Mouse (Mus musculus) limb, embryonic 11.5 days (tissue): ENCODE results near the gene Ankrd52. TPM values are rescaled to one million over a fixed set of nuclear protein-coding genes. Genes with fewer than 3 reads are reported as not detected.

ENCODE experiments used
- ATAC-seq: fragments of 200-750 bp; cut with Nextera tagmentation; 2 replicates; pipeline ENCODE4 v1.8.0; 2017; ENCODE audit warnings: low read depth; ENCODE audit not compliant: insufficient number of reproducible peaks, low FRiP score, low TSS enrichment
- DNase-seq: peaks from one replicate; pipeline ENCODE4 v3.0.0-alpha.2; 2015; ENCODE audit warnings: low spot score
- H3K27ac ChIP-seq: fragments of 300-500 bp; sonication (generic); replicated peaks from 2 replicates; pipeline ENCODE4 v1.5.1; 2014; ENCODE audit warnings: low read depth, mild to moderate bottlenecking, low read length
- H3K27me3 ChIP-seq: fragments of 300-500 bp; sonication (generic); 2 replicates; pipeline ENCODE4 v1.6.1; 2014; ENCODE audit warnings: mild to moderate bottlenecking, low read length, mixed read lengths; ENCODE audit not compliant: control insufficient read depth, insufficient read depth
- H3K36me3 ChIP-seq: fragments of 300-500 bp; sonication (generic); 2 replicates; pipeline ENCODE4 v1.6.1; 2014; ENCODE audit warnings: mild to moderate bottlenecking, low read length, moderate library complexity, mixed read lengths; ENCODE audit not compliant: control insufficient read depth, insufficient read depth
- H3K4me1 ChIP-seq: fragments of 300-500 bp; sonication (generic); 2 replicates; pipeline ENCODE4 v1.6.1; 2014; ENCODE audit warnings: low read length, mixed read lengths; ENCODE audit not compliant: control insufficient read depth, insufficient read depth
- H3K4me2 ChIP-seq: fragments of 300-500 bp; sonication (generic); 2 replicates; pipeline ENCODE4 v1.6.1; 2014; ENCODE audit warnings: low read depth, mild to moderate bottlenecking, moderate library complexity; ENCODE audit not compliant: severe bottlenecking
- H3K4me3 ChIP-seq: fragments of 300-500 bp; sonication (generic); 2 replicates; pipeline ENCODE4 v1.5.1; 2014; ENCODE audit warnings: low read depth, low read length
- H3K9ac ChIP-seq: fragments of 300-500 bp; sonication (generic); 2 replicates; pipeline ENCODE4 v1.6.1; 2014; ENCODE audit warnings: mild to moderate bottlenecking, low read length
- H3K9me3 ChIP-seq: fragments of 300-500 bp; sonication (generic); 2 replicates; pipeline ENCODE4 v1.6.1; 2016; ENCODE audit warnings: low read length; ENCODE audit not compliant: control insufficient read depth
- WGBS: fragments of 180-500 bp; shearing (Covaris S2); extraction: QIAGEN DNeasy Blood & Tissue Kit; methylation state at CpG from one replicate; pipeline ENCODE4 v1.1.7; 2014; 5-methylcytosine and 5-hydroxymethylcytosine counted together
- polyA plus RNA-seq: library from polyadenylated mRNA; unstranded; fragments of >200 nt; fragmentation: Nextera tagmentation; extraction: Ambion mirVana; gene quantifications from 2 replicates; pipeline ENCODE4 v1.2.1, GENCODE M21; 2014

The Ankrd52 gene
- polyA plus RNA-seq, 1 experiment from 2014 or later: 12.0 TPM

DNA sequence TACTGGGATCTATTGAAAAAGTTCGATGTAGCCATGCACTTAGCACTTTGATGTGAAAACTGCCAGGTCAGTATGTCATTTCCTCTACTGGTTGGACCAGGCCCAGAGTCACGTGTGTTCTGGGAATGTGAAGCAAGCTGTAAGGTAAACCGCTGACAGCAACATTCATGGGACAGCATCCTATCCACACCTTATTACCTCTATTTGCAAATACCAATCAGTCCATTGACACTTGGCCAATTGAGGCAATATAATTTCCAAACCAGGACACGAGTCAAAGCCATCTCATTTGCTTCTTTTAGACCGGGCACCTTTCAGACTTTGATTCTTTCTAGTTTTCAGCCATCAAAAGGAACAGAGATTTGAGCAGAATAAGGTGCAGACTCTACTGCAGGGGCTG, 52.1 kb downstream of the Ankrd52 start:
- Histone ChIP-seq H3K9ac (no peak overlapping the region), H3K4me1 (no peaks in the 10 kb centered on the region), H3K27ac (no peak overlapping the region), H3K36me3 (peaks cover 10% of the 10 kb centered on the region; the same call in 1 of the 2 replicates), H3K4me2 (no peak overlapping the region), H3K4me3 (no peak overlapping the region), H3K9me3 (no peaks in the 10 kb centered on the region), H3K27me3 (no peaks in the 10 kb centered on the region)
- no peak for ATAC-seq
- WGBS: 95% methylated on average over 5 of the region's 5 CpGs
- DNase-seq: no peak

DNA sequence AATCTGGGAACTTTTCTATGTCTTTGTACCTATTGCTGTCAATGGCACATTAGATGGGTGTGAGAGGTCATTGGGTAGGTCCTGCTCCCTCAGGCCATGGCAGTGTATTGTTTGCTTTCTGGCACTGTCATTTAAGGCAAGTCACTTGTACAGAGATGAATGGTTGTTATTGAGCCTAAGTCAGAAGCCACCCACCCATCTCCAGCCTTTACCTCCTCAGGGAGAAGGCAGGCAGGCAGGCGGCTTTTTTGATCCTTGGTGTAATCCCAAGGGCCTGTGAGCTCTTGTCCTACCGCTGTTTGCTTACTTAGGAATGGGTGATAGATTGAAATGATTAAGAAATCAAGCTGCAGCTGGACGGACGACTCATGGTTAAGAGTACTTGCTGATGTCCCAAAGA, 52.5 kb downstream of the Ankrd52 start:
- H3K9me3 ChIP-seq: no peaks in the 10 kb centered on the region
- H3K4me1 ChIP-seq: no peaks in the 10 kb centered on the region
- no peak overlapping the region for H3K4me3 ChIP-seq
- 92% methylated on average over 4 of the region's 4 CpGs for WGBS
- no peak for DNase-seq
- H3K27me3 ChIP-seq: no peaks in the 10 kb centered on the region
- no peak overlapping the region for H3K9ac ChIP-seq
- no peak overlapping the region for H3K4me2 ChIP-seq
- no peak for ATAC-seq
- peaks cover 10% of the 10 kb centered on the region; the same call in 1 of the 2 replicates for H3K36me3 ChIP-seq
- no peak overlapping the region for H3K27ac ChIP-seq

DNA sequence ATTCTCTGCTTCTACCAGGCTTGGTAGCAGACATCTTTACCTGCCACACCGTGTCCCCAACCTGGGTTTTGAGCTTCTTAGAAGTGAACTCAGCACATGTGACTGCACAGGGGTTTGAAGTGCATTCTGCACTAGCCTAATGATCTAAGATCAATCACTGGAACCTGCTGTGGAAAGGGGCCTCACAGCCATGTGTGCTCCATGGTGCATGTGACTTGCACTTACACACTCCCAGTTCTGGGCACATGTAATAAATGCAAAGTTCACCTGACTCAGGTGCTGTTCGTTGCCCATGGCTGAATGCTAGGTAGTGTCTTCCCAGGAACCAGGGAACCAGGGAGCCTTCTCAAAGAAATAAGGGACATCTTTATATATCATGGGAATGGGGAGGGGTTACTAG, 56.5 kb downstream of the Ankrd52 start:
- Histone ChIP-seq H3K9ac (no peak overlapping the region), H3K4me3 (no peak overlapping the region), H3K9me3 (no peaks in the 10 kb centered on the region), H3K4me2 (no peak overlapping the region), H3K4me1 (no peaks in the 10 kb centered on the region), H3K36me3 (peaks cover 21% of the 10 kb centered on the region), H3K27me3 (no peaks in the 10 kb centered on the region), H3K27ac (no peak overlapping the region)
- DNase-seq (no peak), ATAC-seq (no peak)
- WGBS: 98% methylated on average over 2 of the region's 2 CpGs

DNA sequence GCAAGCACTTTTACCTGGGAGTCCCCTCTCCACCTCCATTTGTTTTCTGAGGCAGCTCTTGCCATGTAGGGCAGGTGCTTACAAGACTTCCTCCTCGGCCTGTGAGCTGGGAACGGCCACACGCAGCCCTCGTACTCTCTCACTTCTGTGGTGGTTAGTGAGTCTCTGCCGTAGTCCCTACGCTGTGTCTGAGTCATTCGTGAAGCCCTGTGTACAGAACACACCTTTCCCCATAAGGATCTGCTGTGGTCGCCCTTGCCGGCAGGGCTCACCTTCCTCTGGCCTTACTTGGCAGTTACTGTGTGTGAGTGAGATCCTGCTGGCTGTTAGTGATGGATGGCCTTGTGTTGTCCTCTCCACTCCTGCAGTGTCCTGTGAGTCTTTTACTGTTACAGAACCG, 57.8 kb downstream of the Ankrd52 start:
- Histone ChIP-seq H3K9ac (no peak overlapping the region), H3K9me3 (no peaks in the 10 kb centered on the region), H3K4me3 (no peak overlapping the region), H3K27me3 (no peaks in the 10 kb centered on the region), H3K4me1 (no peaks in the 10 kb centered on the region), H3K4me2 (no peak overlapping the region), H3K27ac (no peak overlapping the region), H3K36me3 (peaks cover 19% of the 10 kb centered on the region)
- DNase-seq: no peak
- no peak for ATAC-seq
- WGBS: 90% methylated on average over 10 of the region's 10 CpGs

DNA sequence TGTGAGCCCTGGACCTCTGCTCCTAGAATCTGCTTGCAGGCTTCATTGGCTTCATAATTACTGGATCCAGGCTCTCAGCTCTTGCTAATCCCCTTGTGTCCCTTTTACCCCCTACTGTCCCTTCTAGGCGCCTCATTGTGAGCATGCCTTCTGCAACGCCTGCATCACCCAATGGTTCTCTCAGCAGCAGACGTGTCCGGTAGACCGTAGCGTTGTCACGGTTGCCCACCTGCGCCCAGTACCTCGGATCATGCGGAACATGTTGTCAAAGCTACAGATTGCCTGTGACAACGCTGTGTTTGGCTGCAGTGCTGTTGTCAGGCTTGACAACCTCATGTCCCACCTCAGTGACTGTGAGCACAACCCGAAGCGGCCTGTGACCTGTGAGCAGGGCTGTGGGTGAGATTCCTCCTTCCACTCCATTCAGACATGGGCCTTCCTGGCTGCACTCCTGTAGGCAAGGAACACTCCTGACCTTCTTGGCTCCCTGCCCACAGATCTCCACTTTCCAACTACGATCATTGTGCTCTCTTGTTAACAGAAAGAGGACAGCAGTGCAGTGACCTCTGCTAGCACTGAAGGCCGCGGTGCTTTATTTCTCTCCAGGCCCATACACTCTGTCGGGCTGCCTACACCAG, 58.4 kb downstream of the Ankrd52 start:
- ATAC-seq (no peak), DNase-seq (no peak)
- no peak overlapping the region for H3K27ac ChIP-seq
- no peaks in the 10 kb centered on the region for H3K4me1 ChIP-seq
- WGBS: 94% methylated on average over 17 of the region's 17 CpGs
- no peak overlapping the region for H3K9ac ChIP-seq
- H3K9me3 ChIP-seq: no peaks in the 10 kb centered on the region
- H3K4me2 ChIP-seq: no peak overlapping the region
- H3K27me3 ChIP-seq: no peaks in the 10 kb centered on the region
- H3K4me3 ChIP-seq: no peak overlapping the region
- H3K36me3 ChIP-seq: peaks cover 18% of the 10 kb centered on the region

DNA sequence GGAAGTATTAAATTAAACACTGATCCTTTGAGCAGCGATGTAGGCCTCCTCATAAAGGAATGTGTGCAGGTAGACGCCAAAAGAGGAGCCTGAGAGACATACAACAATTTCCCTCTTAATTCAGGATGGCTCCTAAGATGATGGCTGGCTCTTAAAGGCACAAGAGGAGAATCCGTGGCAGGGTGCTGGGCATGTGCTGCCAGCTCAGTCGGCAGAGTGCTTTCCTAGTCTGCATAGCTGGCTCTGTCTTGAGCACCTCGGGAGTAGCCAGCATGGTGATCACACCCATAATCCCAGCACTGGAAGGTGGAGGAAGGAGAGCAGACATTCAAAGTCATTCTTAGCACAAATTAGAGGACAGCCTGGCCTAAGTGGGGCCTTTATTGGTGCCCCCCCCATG, 59.0 kb downstream of the Ankrd52 start:
- 93% methylated on average over 5 of the region's 5 CpGs for WGBS
- H3K4me1 ChIP-seq: no peaks in the 10 kb centered on the region
- DNase-seq: no peak

DNA sequence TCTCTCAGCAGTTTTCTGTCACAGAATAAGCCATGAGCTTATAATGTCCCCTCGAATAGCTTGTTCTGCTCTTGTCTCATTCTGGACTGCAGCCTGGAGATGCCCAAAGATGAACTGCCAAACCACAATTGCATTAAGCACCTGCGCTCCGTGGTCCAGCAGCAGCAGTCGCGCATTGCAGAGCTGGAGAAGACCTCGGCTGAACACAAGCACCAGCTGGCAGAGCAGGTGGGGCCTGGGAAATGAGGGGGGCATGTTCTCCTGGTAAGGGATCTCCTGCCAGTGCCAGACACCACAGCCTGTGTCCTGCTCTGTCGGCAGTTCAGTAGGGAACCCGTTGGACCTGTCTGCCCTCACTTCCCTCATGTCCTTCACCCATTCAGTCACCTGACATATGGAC, 59.5 kb downstream of the Ankrd52 start:
- no peaks in the 10 kb centered on the region for H3K9me3 ChIP-seq
- whole genome bisulfite sequencing: 91% methylated on average over 8 of the region's 8 CpGs
- no peak overlapping the region for H3K27ac ChIP-seq
- H3K4me1 ChIP-seq: no peaks in the 10 kb centered on the region
- H3K4me2 ChIP-seq: no peak overlapping the region
- no peak overlapping the region for H3K9ac ChIP-seq
- peaks cover 19% of the 10 kb centered on the region for H3K36me3 ChIP-seq
- H3K4me3 ChIP-seq: no peak overlapping the region
- DNase-seq (no peak), ATAC-seq (no peak)
- H3K27me3 ChIP-seq: no peaks in the 10 kb centered on the region

More for the DNA sequence above, 59.0 kb downstream of the Ankrd52 start:
- H3K27ac ChIP-seq: no peak overlapping the region
- no peak overlapping the region for H3K4me2 ChIP-seq
- no peak for ATAC-seq
- H3K9me3 ChIP-seq: no peaks in the 10 kb centered on the region
- no peak overlapping the region for H3K9ac ChIP-seq
- peaks cover 18% of the 10 kb centered on the region for H3K36me3 ChIP-seq
- no peaks in the 10 kb centered on the region for H3K27me3 ChIP-seq
- no peak overlapping the region for H3K4me3 ChIP-seq

DNA sequence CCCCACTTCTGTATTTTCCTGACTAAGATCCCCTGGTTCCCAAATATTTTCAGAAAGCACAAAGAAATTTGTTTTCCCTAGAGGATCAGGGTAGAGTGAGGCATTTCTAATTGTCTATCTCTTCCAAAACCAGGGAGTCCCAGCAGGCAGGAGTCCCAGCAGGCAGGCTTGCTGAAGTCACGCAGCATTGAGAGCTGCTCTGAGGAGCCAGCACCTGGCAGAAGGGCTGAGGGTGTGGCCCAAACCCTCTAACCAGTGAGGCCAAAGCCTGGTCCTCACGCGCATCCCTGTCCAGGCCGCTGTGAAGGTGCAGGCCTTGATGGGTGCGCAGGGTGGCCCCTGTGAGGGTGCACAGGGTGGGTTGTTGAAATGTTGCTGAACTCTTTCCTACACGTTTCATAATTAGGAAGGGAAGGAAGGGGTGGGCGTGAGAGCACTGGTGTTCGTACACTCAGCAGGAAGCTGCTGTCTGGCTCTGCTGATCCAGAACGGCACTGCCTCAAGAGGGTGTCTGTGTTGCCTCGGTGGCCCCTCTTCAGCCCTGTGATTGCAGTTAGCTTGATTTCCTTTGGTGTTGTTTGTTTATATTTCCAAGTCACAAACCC, 61.9 kb downstream of the Ankrd52 start:
- DNase-seq (no peak), ATAC-seq (no peak)
- Histone ChIP-seq H3K36me3 (peaks cover 17% of the 10 kb centered on the region), H3K27ac (no peak overlapping the region), H3K27me3 (no peaks in the 10 kb centered on the region), H3K4me1 (no peaks in the 10 kb centered on the region), H3K9me3 (no peaks in the 10 kb centered on the region), H3K9ac (no peak overlapping the region), H3K4me2 (no peak overlapping the region), H3K4me3 (no peak overlapping the region)
- 65% methylated on average over 10 of the region's 10 CpGs for WGBS

DNA sequence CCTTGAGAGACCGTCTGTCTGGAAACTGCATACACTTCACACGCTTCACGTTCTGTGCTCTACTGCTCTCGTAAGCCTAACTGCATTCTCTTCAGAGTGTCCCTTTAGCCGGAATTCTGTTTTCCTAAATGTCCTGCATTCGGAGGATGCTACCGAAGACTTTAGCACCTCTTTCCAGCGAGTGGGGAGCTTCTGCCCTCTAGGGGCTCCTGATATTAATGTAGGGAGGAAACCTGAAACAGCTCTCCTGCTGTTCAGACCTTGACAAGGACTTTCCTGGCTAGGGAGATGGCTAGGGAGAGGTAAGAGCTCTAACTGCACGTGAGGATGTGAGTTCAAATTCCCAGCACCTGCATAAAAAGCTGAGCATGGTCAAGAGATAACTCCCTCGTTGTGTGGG, 63.5 kb downstream of the Ankrd52 start:
- Histone ChIP-seq H3K9me3 (no peaks in the 10 kb centered on the region), H3K27ac (no peak overlapping the region), H3K4me1 (no peaks in the 10 kb centered on the region), H3K4me3 (no peak overlapping the region), H3K36me3 (peaks cover 16% of the 10 kb centered on the region), H3K4me2 (no peak overlapping the region), H3K27me3 (no peaks in the 10 kb centered on the region), H3K9ac (no peak overlapping the region)
- ATAC-seq: no peak
- 70% methylated on average over 10 of the region's 10 CpGs for whole genome bisulfite sequencing
- no peak for DNase-seq
